In genomic region chr17:71663491-71663890, GRCm38 (mm10) we compare ENCODE assay signal across 23 mouse cellular contexts. TPM values are rescaled to one million over a fixed set of nuclear protein-coding genes. Genes with fewer than 3 reads are reported as not detected.
"Had no signal": no experiment of that assay in that cellular context is flagged by ENCODE, and none has a peak within 500 bp of the region (broad histone marks: within the 10 kb centered on the region; RNA-seq: fewer than 3 reads in every experiment).

No protein-coding gene starts in this region.

- DNase-seq: kidney, postnatal 10 days; kidney, postnatal 36 days; layer of hippocampus, postnatal 36 days; liver, postnatal 0 days; lung, embryonic 14.5 days; lung, postnatal 10 days; lung, postnatal 4 days; midbrain, embryonic 14.5 days; right cerebral cortex, adult 18-20 months; right cerebral cortex, postnatal 14 days; spleen, adult 18-20 months; thymus, adult 18-20 months; thymus, postnatal 36 days had no signal

- H3K9me3 ChIP-seq: kidney, embryonic 15.5 days; limb, embryonic 15.5 days; neural tube, embryonic 12.5 days; neural tube, embryonic 15.5 days had no signal

- H3K27ac ChIP-seq: kidney, embryonic 15.5 days; left cerebral cortex, adult 2 months; limb, embryonic 12.5 days; limb, embryonic 15.5 days; liver, embryonic 14.5 days; neural tube, embryonic 12.5 days; neural tube, embryonic 15.5 days had no signal

- H3K36me3 ChIP-seq: neural tube, embryonic 15.5 days had no signal

- H3K27me3 ChIP-seq: kidney, embryonic 15.5 days; limb, embryonic 12.5 days; limb, embryonic 15.5 days; neural tube, embryonic 12.5 days; neural tube, embryonic 15.5 days had no signal

- H3K9ac ChIP-seq: kidney, embryonic 15.5 days; limb, embryonic 12.5 days; liver, embryonic 14.5 days; neural tube, embryonic 15.5 days had no signal

RNA-seq across cellular contexts. Expression of gene Togaram2, which starts 9.6 kb away (rescaled TPM):
- total RNA-seq: megakaryocyte progenitor cell, adult 5-6 weeks had no signal
- polyA plus RNA-seq: limb, embryonic 12.5 days; liver, embryonic 11.5 days; liver, postnatal 0 days; midbrain, embryonic 11.5 days had no signal
